8 mouse cellular contexts compared by ENCODE assay signal in the genomic region with DNA sequence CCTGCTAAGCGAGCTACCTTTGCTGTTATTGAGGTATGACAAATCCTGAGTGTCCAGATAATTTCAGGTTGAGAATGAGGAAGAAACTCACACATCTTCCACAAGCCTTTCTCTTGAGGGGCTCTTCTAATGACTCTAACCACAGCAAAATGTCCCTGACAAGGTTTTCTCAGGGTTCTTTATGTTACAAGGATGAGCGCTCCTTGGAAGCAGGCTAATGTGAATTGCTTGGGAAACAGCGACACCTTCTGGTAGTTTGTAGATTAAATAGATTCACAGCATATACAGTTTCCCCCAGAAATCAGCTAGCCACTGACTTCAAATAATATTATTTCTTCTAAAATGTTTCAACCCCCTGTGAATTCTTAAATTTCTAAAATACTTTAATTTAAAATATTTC. TPM values are rescaled to one million over a fixed set of nuclear protein-coding genes. Genes with fewer than 3 reads are reported as not detected.
DNase-seq lines count a peak whose midpoint lies in the region; ATAC-seq lines count a peak whose summit lies in the region.

No protein-coding gene starts in this region.

- ATAC-seq in cerebellum, adult (ENCODE audit: insufficient number of reproducible peaks, low FRiP score, low TSS enrichment): no peak
- peak; percentile 87 for ATAC-seq in forebrain, embryonic 16.5 days
- peak; percentile 65; the same call in 1 of the 2 replicates for ATAC-seq in kidney, embryonic 16.5 days (ENCODE audit: low FRiP score, low TSS enrichment)

- H3K9me3 ChIP-seq in forebrain, embryonic 16.5 days (ENCODE audit: control insufficient read depth, low read length): no peaks in the 10 kb centered on the region
- no peaks in the 10 kb centered on the region for H3K9me3 ChIP-seq in kidney, embryonic 16.5 days (ENCODE audit: low read length)

- DNase-seq in cerebellum, adult 11 months: peak; percentile 32
- DNase-seq in A20 (ENCODE audit: low read depth, low spot score): peak; percentile 67
- DNase-seq in c-Kit-positive CD71-negative TER-119-negative erythroid progenitor cells, embryonic 14.5 days (ENCODE audit: low read depth): peak; percentile 71
- DNase-seq in lung, postnatal 25 days (ENCODE audit: low spot score): peak; percentile 50
- peak; percentile 36 for DNase-seq in right cerebral cortex, postnatal 4 days

- no peak overlapping the region for H3K27ac ChIP-seq in forebrain, embryonic 16.5 days (ENCODE audit: low read length)
- no peak overlapping the region for H3K27ac ChIP-seq in kidney, embryonic 16.5 days (ENCODE audit: low read length)

- no peaks in the 10 kb centered on the region for H3K36me3 ChIP-seq in forebrain, embryonic 16.5 days (ENCODE audit: control insufficient read depth, insufficient read depth)
- no peaks in the 10 kb centered on the region for H3K36me3 ChIP-seq in kidney, embryonic 16.5 days (ENCODE audit: insufficient read depth, low read length)

- H3K4me3 ChIP-seq in forebrain, embryonic 16.5 days (replicated peaks; ENCODE audit: low read length): no peak overlapping the region
- H3K4me3 ChIP-seq in kidney, embryonic 16.5 days (ENCODE audit: low read length): no peak overlapping the region

- H3K9ac ChIP-seq in forebrain, embryonic 16.5 days (replicated peaks; ENCODE audit: low read depth, low read length): no peak overlapping the region
- H3K9ac ChIP-seq in kidney, embryonic 16.5 days (replicated peaks; ENCODE audit: low read length): no peak overlapping the region

- no peaks in the 10 kb centered on the region for H3K4me1 ChIP-seq in forebrain, embryonic 16.5 days (replicated peaks; ENCODE audit: control insufficient read depth, insufficient read depth, low read length)
- H3K4me1 ChIP-seq in kidney, embryonic 16.5 days (ENCODE audit: insufficient read depth, low read length): no peaks in the 10 kb centered on the region

- no peak overlapping the region for H3K4me2 ChIP-seq in forebrain, embryonic 16.5 days (ENCODE audit: low read length)
- no peak overlapping the region for H3K4me2 ChIP-seq in kidney, embryonic 16.5 days (replicated peaks; ENCODE audit: low read depth, low read length)

- 27% methylated on average over 3 of the region's 3 CpGs for WGBS in forebrain, embryonic 16.5 days
- 34% methylated on average over 3 of the region's 3 CpGs for WGBS in kidney, embryonic 16.5 days

- H3K27me3 ChIP-seq in forebrain, embryonic 16.5 days (replicated peaks; ENCODE audit: control insufficient read depth, insufficient read depth, low read length): no peaks in the 10 kb centered on the region
- H3K27me3 ChIP-seq in kidney, embryonic 16.5 days (ENCODE audit: insufficient read depth, low read length): no peaks in the 10 kb centered on the region

RNA-seq across cellular contexts. Expression of a gene that starts 9.0 kb away (rescaled TPM):
- polyA plus RNA-seq in forebrain, embryonic 16.5 days (2015; fragmentation: Nextera tagmentation; extraction: Ambion mirVana): 0.24 and 0.53 TPM in 2 replicates
- 1.2 and 2.1 TPM in 2 replicates for polyA plus RNA-seq in kidney, embryonic 16.5 days (2015; fragmentation: Nextera tagmentation; extraction: Ambion mirVana)

RNA-seq across cellular contexts. Expression of a gene that starts 56.0 kb away (rescaled TPM):
- 9.5 and 9.8 TPM in 2 replicates for polyA plus RNA-seq in forebrain, embryonic 16.5 days (2015; fragmentation: Nextera tagmentation; extraction: Ambion mirVana)
- 7.0 and 7.6 TPM in 2 replicates for polyA plus RNA-seq in kidney, embryonic 16.5 days (2015; fragmentation: Nextera tagmentation; extraction: Ambion mirVana)
